ENCODE assay signal across 8 mouse cellular contexts in the genomic region with DNA sequence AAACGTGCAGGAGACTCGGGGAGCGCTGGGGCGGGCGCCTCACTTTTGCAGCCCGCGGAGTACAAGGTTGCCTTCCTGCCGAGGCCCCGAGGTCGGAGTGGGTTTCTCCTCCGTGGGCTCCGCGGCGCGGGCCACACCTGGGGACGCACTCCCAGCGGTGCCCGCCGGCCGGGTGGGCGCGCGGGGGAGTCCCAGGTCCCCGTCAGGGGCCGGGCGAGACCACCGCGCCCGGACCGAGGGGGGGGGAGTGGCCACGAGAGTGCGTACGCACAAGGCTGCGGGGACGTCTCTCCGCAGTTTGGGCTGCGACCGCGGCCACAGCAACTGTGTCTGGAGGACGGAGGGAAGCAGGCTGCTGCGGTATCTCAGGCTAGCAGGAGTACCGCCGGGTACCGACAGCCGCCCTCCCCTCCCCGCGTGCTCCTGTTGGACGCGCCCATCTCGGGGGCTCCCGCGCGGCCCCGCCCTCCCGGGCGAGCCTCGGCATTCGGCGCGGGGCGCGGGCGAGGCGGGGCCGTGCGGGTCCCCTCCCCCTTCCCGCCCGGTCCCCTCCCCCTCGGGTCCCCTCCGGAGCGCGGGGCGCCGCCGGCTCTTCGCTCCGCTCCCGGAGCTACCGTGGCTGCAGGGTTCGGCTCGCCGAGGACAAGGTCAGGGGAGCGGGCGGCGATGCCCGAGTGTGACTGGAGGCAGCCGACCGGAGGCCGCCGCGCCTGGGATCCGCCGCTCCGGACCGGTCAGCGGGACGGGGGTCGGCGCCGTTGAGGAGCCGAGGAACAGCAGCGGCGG. TPM values are rescaled to one million over a fixed set of nuclear protein-coding genes. Genes with fewer than 3 reads are reported as not detected.
DNase-seq lines count a peak whose midpoint lies in the region; ATAC-seq and TF ChIP-seq lines count a peak whose summit lies in the region.

TSS of gene Atrnl1 (plus strand) at position 559 of the 786 bp plus-strand sequence.

- H3K27me3 ChIP-seq in E14TG2a.4 (ENCODE audit: insufficient read depth, low read length): peaks cover 41% of the 10 kb centered on the region
- H3K27me3 ChIP-seq in forebrain, embryonic 11.5 days (ENCODE audit: control insufficient read depth, insufficient read depth, low read length): no peaks in the 10 kb centered on the region
- H3K27me3 ChIP-seq in heart, embryonic 16.5 days (ENCODE audit: control insufficient read depth, insufficient read depth, low read length): no peaks in the 10 kb centered on the region
- no peaks in the 10 kb centered on the region for H3K27me3 ChIP-seq in liver, postnatal 0 days (ENCODE audit: insufficient read depth, low read length)
- no peaks in the 10 kb centered on the region for H3K27me3 ChIP-seq in neural tube, embryonic 13.5 days

- H3K27ac ChIP-seq in forebrain, embryonic 11.5 days (ENCODE audit: low read depth, low read length): peak within 1 kb of the TSS; percentile 95
- H3K27ac ChIP-seq in heart, embryonic 16.5 days (ENCODE audit: low read length): peak within 1 kb of the TSS; percentile 87
- H3K27ac ChIP-seq in liver, postnatal 0 days (ENCODE audit: low read depth): peak within 1 kb of the TSS; percentile 91
- H3K27ac ChIP-seq in neural tube, embryonic 13.5 days (replicated peaks): peak within 1 kb of the TSS; percentile 98

- peak within 1 kb of the TSS; percentile 96 for H3K4me3 ChIP-seq in E14TG2a.4 (replicated peaks; ENCODE audit: low read length)
- peak within 1 kb of the TSS; percentile 92 for H3K4me3 ChIP-seq in forebrain, embryonic 11.5 days (ENCODE audit: low read depth, low read length)
- peak within 1 kb of the TSS; percentile 94 for H3K4me3 ChIP-seq in heart, embryonic 16.5 days (ENCODE audit: low read length)
- peak within 1 kb of the TSS; percentile 92 for H3K4me3 ChIP-seq in liver, postnatal 0 days (ENCODE audit: low read depth, low read length)
- H3K4me3 ChIP-seq in neural tube, embryonic 13.5 days: peak within 1 kb of the TSS; percentile 90

- no peaks in the 10 kb centered on the region for H3K9me3 ChIP-seq in E14TG2a.4 (ENCODE audit: low read length)
- no peaks in the 10 kb centered on the region for H3K9me3 ChIP-seq in forebrain, embryonic 11.5 days (ENCODE audit: control insufficient read depth, low read length)
- H3K9me3 ChIP-seq in heart, embryonic 16.5 days (replicated peaks; ENCODE audit: control insufficient read depth, low read length): no peaks in the 10 kb centered on the region
- H3K9me3 ChIP-seq in liver, postnatal 0 days (ENCODE audit: low read length): no peaks in the 10 kb centered on the region
- H3K9me3 ChIP-seq in neural tube, embryonic 13.5 days: no peaks in the 10 kb centered on the region

- H3K4me2 ChIP-seq in forebrain, embryonic 11.5 days (ENCODE audit: low read depth, low read length, severe bottlenecking): peak within 1 kb of the TSS; percentile 100
- H3K4me2 ChIP-seq in heart, embryonic 16.5 days (ENCODE audit: low read depth, low read length): peak within 1 kb of the TSS; percentile 98
- H3K4me2 ChIP-seq in liver, postnatal 0 days (ENCODE audit: low read depth, low read length): peak within 1 kb of the TSS; percentile 98
- peak within 1 kb of the TSS; percentile 86 for H3K4me2 ChIP-seq in neural tube, embryonic 13.5 days

- DNase-seq in c-Kit-positive CD71-positive TER-119-negative erythroid progenitor cells, embryonic 14.5 days (ENCODE audit: low read depth): peak; percentile 58
- peak; percentile 94 for DNase-seq in forebrain, embryonic 11.5 days (ENCODE audit: low spot score)
- peak; percentile 85 to 94 for DNase-seq in kidney, postnatal 36 days
- peak; percentile 87 for DNase-seq in liver, postnatal 0 days
- DNase-seq in telencephalon, adult 2 months (ENCODE audit: low read depth, low spot score): peak; percentile 62

- TF ChIP-seq EP300 in liver, postnatal 0 days (IDR thresholded peaks at IDR 0.05; ENCODE audit: low read depth): no peak

- H3K36me3 ChIP-seq in E14TG2a.4 (ENCODE audit: insufficient read depth, low read length): no peaks in the 10 kb centered on the region
- H3K36me3 ChIP-seq in forebrain, embryonic 11.5 days (ENCODE audit: control insufficient read depth, insufficient read depth, low read length): no peaks in the 10 kb centered on the region
- H3K36me3 ChIP-seq in heart, embryonic 16.5 days (ENCODE audit: control insufficient read depth, insufficient read depth): no peaks in the 10 kb centered on the region
- no peaks in the 10 kb centered on the region for H3K36me3 ChIP-seq in liver, postnatal 0 days (replicated peaks; ENCODE audit: insufficient read depth, low read length)
- no peaks in the 10 kb centered on the region for H3K36me3 ChIP-seq in neural tube, embryonic 13.5 days

- WGBS in forebrain, embryonic 11.5 days: 1% methylated on average over 76 of the region's 103 CpGs
- WGBS in heart, embryonic 16.5 days: under 1% methylated on average over 71 of the region's 103 CpGs
- under 1% methylated on average over 73 of the region's 103 CpGs for WGBS in liver, postnatal 0 days (ENCODE audit: insufficient replicate concordance)
- under 1% methylated on average over 57 of the region's 103 CpGs for WGBS in neural tube, embryonic 13.5 days

- H3K4me1 ChIP-seq in E14TG2a.4 (replicated peaks; ENCODE audit: low read depth, low read length): peaks cover 18% of the 10 kb centered on the region
- H3K4me1 ChIP-seq in forebrain, embryonic 11.5 days (replicated peaks; ENCODE audit: control insufficient read depth, insufficient read depth, low read length): peaks cover 9% of the 10 kb centered on the region; the same call in 1 of the 2 replicates
- peaks cover 11% of the 10 kb centered on the region for H3K4me1 ChIP-seq in heart, embryonic 16.5 days (ENCODE audit: control insufficient read depth, insufficient read depth, low read length)
- H3K4me1 ChIP-seq in liver, postnatal 0 days (ENCODE audit: insufficient read depth): peaks cover 12% of the 10 kb centered on the region
- peaks cover 30% of the 10 kb centered on the region for H3K4me1 ChIP-seq in neural tube, embryonic 13.5 days (replicated peaks)

- TF ChIP-seq CTCF in E14TG2a.4 (conservative IDR thresholded peaks at IDR 0.05; ENCODE audit: low read length): no peak
- no peak for TF ChIP-seq CTCF in liver, postnatal 0 days (IDR thresholded peaks at IDR 0.05; ENCODE audit: low read depth)

- H3K9ac ChIP-seq in forebrain, embryonic 11.5 days (ENCODE audit: low read length): peak within 1 kb of the TSS; percentile 95
- peak within 1 kb of the TSS; percentile 92 for H3K9ac ChIP-seq in heart, embryonic 16.5 days (ENCODE audit: low read length)
- H3K9ac ChIP-seq in liver, postnatal 0 days (replicated peaks): peak within 1 kb of the TSS; percentile 83
- H3K9ac ChIP-seq in neural tube, embryonic 13.5 days: peak within 1 kb of the TSS; percentile 94

- ATAC-seq in forebrain, embryonic 11.5 days (replicated peaks; ENCODE audit: low FRiP score): peak; percentile 91
- peak; percentile 93 for ATAC-seq in heart, embryonic 16.5 days (replicated peaks; ENCODE audit: extremely low read depth, insufficient read depth, low FRiP score)
- peak; percentile 90 for ATAC-seq in liver, postnatal 0 days
- ATAC-seq in neural tube, embryonic 13.5 days (ENCODE audit: low read depth): peak; percentile 92

RNA-seq across cellular contexts. Expression of gene Atrnl1, which starts in this region (rescaled TPM):
- 5.0 and 5.3 TPM in 2 replicates for polyA plus RNA-seq in forebrain, embryonic 11.5 days (2014; fragmentation: Nextera tagmentation; extraction: Ambion mirVana)
- 2.6 and 3.0 TPM in 2 replicates for polyA plus RNA-seq in heart, embryonic 16.5 days (2015; fragmentation: Nextera tagmentation; extraction: Ambion mirVana)
- 0.70 and 0.71 TPM in 2 replicates for polyA plus RNA-seq in liver, postnatal 0 days (2015; fragmentation: Nextera tagmentation; extraction: Ambion mirVana)
- 8.1 and 8.7 TPM in 2 replicates for polyA plus RNA-seq in neural tube, embryonic 13.5 days (2015; fragmentation: Nextera tagmentation; extraction: Ambion mirVana)

Comparison
In these comparisons a context has a peak if more than half of its experiments do, and no peak if none do; other contexts are left out.
1. Peak in every context shown above with its lines: DNase-seq, ATAC-seq, H3K4me3 ChIP-seq and H3K27ac ChIP-seq.
2. Peak in DNase-seq, ATAC-seq, H3K4me3 ChIP-seq, H3K27ac ChIP-seq, H3K9ac ChIP-seq and H3K4me2 ChIP-seq in liver, postnatal 0 days; RNA of the gene not detected or under 1 TPM.